Mouse (Mus musculus): ENCODE results near the gene Snn. TPM values are rescaled to one million over a fixed set of nuclear protein-coding genes. Genes with fewer than 3 reads are reported as not detected.
A peak's percentile ranks its signal among the peaks of the same experiment; 100 is the strongest.

Gene Snn
- polyA plus RNA-seq, 1 experiment from 2014 or later = 124 TPM

GRCm38 (mm10) chr16:11054409-11054808 is 6.3 kb upstream of the Snn start:
- Histone ChIP-seq H3K27ac (replicated peaks) (no peak overlapping the region), H3K4me2 (no peak overlapping the region), H3K27me3 (no peaks in the 10 kb centered on the region), H3K36me3 (no peaks in the 10 kb centered on the region), H3K4me3 (no peak overlapping the region), H3K9ac (no peak overlapping the region), H3K9me3 (no peaks in the 10 kb centered on the region), H3K4me1 (replicated peaks) (no peaks in the 10 kb centered on the region)
- 61% methylated on average over 6 of the region's 6 CpGs for WGBS
- no peak for ATAC-seq (ENCODE audit: low read depth)

GRCm38 (mm10) chr16:11054871-11055270 is 5.9 kb upstream of the Snn start:
- ATAC-seq (ENCODE audit: low read depth) = no peak
- Histone ChIP-seq H3K4me1 (replicated peaks) (no peaks in the 10 kb centered on the region), H3K4me2 (no peak overlapping the region), H3K9ac (no peak overlapping the region), H3K27ac (replicated peaks) (no peak overlapping the region), H3K9me3 (no peaks in the 10 kb centered on the region), H3K36me3 (no peaks in the 10 kb centered on the region), H3K27me3 (no peaks in the 10 kb centered on the region), H3K4me3 (no peak overlapping the region)
- 78% methylated on average over 6 of the region's 6 CpGs for WGBS

- Histone ChIP-seq H3K4me1 (replicated peaks) (no peaks in the 10 kb centered on the region), H3K4me3 (no peak overlapping the region), H3K27me3 (no peaks in the 10 kb centered on the region), H3K27ac (replicated peaks) (no peak overlapping the region), H3K9me3 (no peaks in the 10 kb centered on the region), H3K4me2 (no peak overlapping the region), H3K9ac (no peak overlapping the region), H3K36me3 (no peaks in the 10 kb centered on the region)
- 79% methylated on average over 5 of the region's 5 CpGs for WGBS
- ATAC-seq (ENCODE audit: low read depth) = no peak
These were observed 4.8 kb upstream of the Snn start for GRCm38 (mm10) chr16:11055916-11056315.

GRCm38 (mm10) chr16:11062794-11063721 is 2.3 kb downstream of the Snn start:
- H3K27me3 ChIP-seq = no peaks in the 10 kb centered on the region
- no peaks in the 10 kb centered on the region for H3K9me3 ChIP-seq
- 16% methylated on average over 13 of the region's 13 CpGs for WGBS
- H3K36me3 ChIP-seq = no peaks in the 10 kb centered on the region
- H3K4me1 ChIP-seq (replicated peaks) = peaks cover 46% of the 10 kb centered on the region
- peak overlapping the region; percentile 85 for H3K27ac ChIP-seq (replicated peaks)
- peak overlapping the region; percentile 11; the same call in 1 of the 2 replicates for H3K4me2 ChIP-seq
- ATAC-seq (ENCODE audit: low read depth) = peak; percentile 11; the same call in 1 of the 2 replicates
- peak overlapping the region; percentile 55 for H3K9ac ChIP-seq
- H3K4me3 ChIP-seq = no peak overlapping the region

DNA sequence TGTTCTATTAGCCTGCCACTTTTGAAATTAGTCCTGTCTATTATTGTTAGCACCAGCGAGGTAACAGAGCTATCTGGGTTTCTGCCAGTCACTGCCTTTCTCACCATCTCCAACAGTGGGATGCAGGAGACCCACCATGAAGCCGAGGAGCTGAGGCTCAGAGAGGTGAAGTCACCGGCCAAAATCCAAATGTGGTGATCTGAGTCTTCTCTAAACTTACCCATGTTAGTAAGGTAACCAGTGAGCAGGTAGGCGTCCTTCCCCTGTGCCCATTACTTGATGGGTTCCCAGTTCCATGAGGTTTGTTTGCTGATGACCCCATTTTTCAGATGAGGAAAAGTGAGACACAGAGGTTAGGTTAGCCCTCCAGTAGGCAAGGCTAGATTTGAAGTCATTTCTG is 3.6 kb downstream of the Snn start:
- Histone ChIP-seq H3K9ac (no peak overlapping the region), H3K4me1 (replicated peaks) (peaks cover 58% of the 10 kb centered on the region), H3K27ac (replicated peaks) (peak overlapping the region; percentile 85; the same call in 1 of the 2 replicates)

GRCm38 (mm10) chr16:11064742-11065141 is 4.0 kb downstream of the Snn start:
- 0 out of 2 replicates have a peak overlapping the region, but pooled peaks have one; percentile 61 for H3K4me2 ChIP-seq
- H3K36me3 ChIP-seq = no peaks in the 10 kb centered on the region
- no peak overlapping the region for H3K4me3 ChIP-seq
- no peak for ATAC-seq (ENCODE audit: low read depth)
- H3K9me3 ChIP-seq = no peaks in the 10 kb centered on the region
- no peak overlapping the region for H3K9ac ChIP-seq
- H3K4me1 ChIP-seq (replicated peaks) = peaks cover 62% of the 10 kb centered on the region
- no peak overlapping the region for H3K27ac ChIP-seq (replicated peaks)
- 88% methylated on average over 6 of the region's 6 CpGs for WGBS
- H3K27me3 ChIP-seq = no peaks in the 10 kb centered on the region

More for the DNA sequence above, 3.6 kb downstream of the Snn start:
- H3K36me3 ChIP-seq = no peaks in the 10 kb centered on the region
- no peaks in the 10 kb centered on the region for H3K9me3 ChIP-seq
- 93% methylated on average over 4 of the region's 4 CpGs for WGBS
- H3K27me3 ChIP-seq = no peaks in the 10 kb centered on the region
- no peak overlapping the region for H3K4me2 ChIP-seq
- H3K4me3 ChIP-seq = no peak overlapping the region
- no peak for ATAC-seq (ENCODE audit: low read depth)

DNA sequence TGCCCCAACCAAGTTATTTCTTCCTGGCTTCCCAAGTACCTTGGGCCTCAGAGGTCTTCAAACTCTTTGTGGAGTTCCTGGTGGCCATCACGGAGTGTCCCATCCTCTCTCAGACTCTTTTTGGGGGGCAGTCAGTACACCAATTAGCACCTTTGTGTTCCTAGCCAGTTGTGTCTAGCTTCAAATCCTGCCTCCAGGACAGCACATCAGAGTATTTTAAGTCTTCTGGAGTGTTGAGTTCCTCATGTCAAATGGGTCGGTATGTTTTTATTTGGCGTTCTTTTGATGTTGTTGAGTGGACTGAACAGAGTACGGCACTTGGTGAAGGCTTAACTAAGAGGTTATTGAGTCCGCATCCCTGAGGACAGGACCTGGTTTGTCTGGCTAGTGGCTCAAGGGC is 4.7 kb downstream of the Snn start:
- H3K9me3 ChIP-seq = no peaks in the 10 kb centered on the region
- H3K4me3 ChIP-seq = peak overlapping the region; percentile 81
- 58% methylated on average over 5 of the region's 5 CpGs for WGBS
- peaks cover 69% of the 10 kb centered on the region for H3K4me1 ChIP-seq (replicated peaks)
- H3K27me3 ChIP-seq = no peaks in the 10 kb centered on the region
- peak; percentile 7; the same call in 1 of the 2 replicates for ATAC-seq (ENCODE audit: low read depth)
- no peaks in the 10 kb centered on the region for H3K36me3 ChIP-seq
- H3K27ac ChIP-seq (replicated peaks) = peak overlapping the region; percentile 98
- peak overlapping the region; percentile 65 for H3K9ac ChIP-seq
- peak overlapping the region; percentile 61 for H3K4me2 ChIP-seq

GRCm38 (mm10) chr16:11066029-11066832 is 5.5 kb downstream of the Snn start, which contains the start of gene Litaf:
Gene Litaf (minus strand): TSS chr16:11066157.
- Histone ChIP-seq H3K27ac (replicated peaks) (peak within 1 kb of the TSS; percentile 98), H3K4me3 (peak within 1 kb of the TSS; percentile 81), H3K4me1 (replicated peaks) (peaks cover 76% of the 10 kb centered on the region), H3K4me2 (peak within 1 kb of the TSS; percentile 77), H3K9me3 (no peaks in the 10 kb centered on the region), H3K27me3 (no peaks in the 10 kb centered on the region), H3K9ac (peak within 1 kb of the TSS; percentile 90), H3K36me3 (peaks cover under 1% of the 10 kb centered on the region; the same call in 1 of the 2 replicates)
- peak; percentile 97 for ATAC-seq (ENCODE audit: low read depth)
- under 1% methylated on average over 68 of the region's 78 CpGs for WGBS

DNA sequence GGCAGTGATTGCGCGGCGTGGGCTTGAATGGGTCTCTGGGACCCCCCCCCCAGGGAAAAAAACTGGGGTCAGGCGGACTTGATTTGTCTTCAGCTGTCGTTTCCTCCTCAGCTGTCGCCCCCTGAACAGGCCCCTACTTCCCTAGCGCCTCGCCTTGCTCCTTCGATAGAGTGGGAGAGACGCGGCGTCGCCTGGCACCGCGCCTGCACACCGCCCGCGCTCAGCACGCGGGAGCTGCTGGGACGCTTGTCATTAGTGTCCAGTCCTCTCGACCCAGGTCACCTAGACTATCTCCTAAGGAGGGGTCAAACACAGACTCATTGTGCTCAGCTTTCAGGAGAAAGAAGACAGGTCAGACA is 6.1 kb downstream of the Snn start:
- H3K27ac ChIP-seq (replicated peaks) = peak overlapping the region; percentile 98
- H3K36me3 ChIP-seq = peaks cover 6% of the 10 kb centered on the region
- peak; percentile 57 for ATAC-seq (ENCODE audit: low read depth)
- peak overlapping the region; percentile 81 for H3K4me3 ChIP-seq
- peak overlapping the region; percentile 90 for H3K9ac ChIP-seq
- H3K4me1 ChIP-seq (replicated peaks) = peaks cover 82% of the 10 kb centered on the region
- no peaks in the 10 kb centered on the region for H3K9me3 ChIP-seq
- WGBS = under 1% methylated on average over 22 of the region's 22 CpGs
- H3K27me3 ChIP-seq = no peaks in the 10 kb centered on the region
- H3K4me2 ChIP-seq = peak overlapping the region; percentile 77

- H3K36me3 ChIP-seq = peaks cover 25% of the 10 kb centered on the region
- ATAC-seq (ENCODE audit: low read depth) = no peak
- H3K4me2 ChIP-seq = peak overlapping the region; percentile 77
- 95% methylated on average over 3 of the region's 3 CpGs for WGBS
- peaks cover 87% of the 10 kb centered on the region for H3K4me1 ChIP-seq (replicated peaks)
- peak overlapping the region; percentile 90 for H3K9ac ChIP-seq
- H3K27me3 ChIP-seq = no peaks in the 10 kb centered on the region
- no peaks in the 10 kb centered on the region for H3K9me3 ChIP-seq
- H3K27ac ChIP-seq (replicated peaks) = no peak overlapping the region
- H3K4me3 ChIP-seq = peak overlapping the region; percentile 81; the same call in 1 of the 2 replicates
These were observed 7.9 kb downstream of the Snn start for GRCm38 (mm10) chr16:11068666-11069065.

GRCm38 (mm10) chr16:11069271-11069670 is 8.5 kb downstream of the Snn start:
- WGBS = 91% methylated on average over 6 of the region's 6 CpGs
- no peak for ATAC-seq (ENCODE audit: low read depth)

More at GRCm38 (mm10) chr16:11069271-11069670, 8.5 kb downstream of the Snn start:
- Histone ChIP-seq H3K9me3 (no peaks in the 10 kb centered on the region), H3K4me1 (replicated peaks) (peaks cover 87% of the 10 kb centered on the region), H3K36me3 (peaks cover 31% of the 10 kb centered on the region), H3K27me3 (no peaks in the 10 kb centered on the region), H3K4me2 (peak overlapping the region; percentile 77), H3K9ac (peak overlapping the region; percentile 90), H3K27ac (replicated peaks) (0 out of 2 replicates have a peak overlapping the region, but pooled peaks have one; percentile 68), H3K4me3 (0 out of 2 replicates have a peak overlapping the region, but pooled peaks have one; percentile 1)
